Mouse (Mus musculus) skeletal muscle tissue, adult 2 months (tissue): Measurements from ENCODE around the gene Ppp3ca.

Source experiments
- DNase-seq: peaks from one replicate; pipeline ENCODE4 v3.0.0-alpha.2; 2012; ENCODE audit warnings: low read depth, low spot score

Ppp3ca gene

DNA sequence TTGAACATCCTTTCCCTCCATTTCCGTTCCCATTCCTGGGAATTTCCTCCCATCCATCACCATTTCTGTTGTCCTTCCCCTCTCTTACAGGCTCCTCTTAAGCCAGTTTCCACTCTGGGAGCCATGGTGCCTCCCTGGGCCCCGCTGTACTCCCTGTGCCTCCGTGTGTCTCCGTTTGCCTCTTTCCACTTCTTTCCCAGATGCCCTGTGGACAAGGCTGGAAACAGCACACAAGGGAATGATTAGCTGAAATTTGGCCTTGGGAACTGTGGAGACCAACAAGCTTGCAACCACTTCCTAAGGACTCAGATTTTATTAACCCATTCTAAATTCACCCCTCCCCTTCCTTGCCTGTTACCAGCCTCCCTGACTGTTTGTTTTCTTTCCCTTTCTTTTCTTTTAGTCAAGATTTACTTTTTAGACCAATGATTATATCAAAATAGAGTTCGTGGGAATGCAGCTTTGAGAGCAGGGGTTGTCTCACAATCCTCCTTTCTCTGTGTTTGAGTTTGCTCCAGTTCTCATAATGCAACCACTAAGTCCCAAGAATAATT is 93.9 kb downstream of the Ppp3ca start:
- no peak for DNase-seq

DNA sequence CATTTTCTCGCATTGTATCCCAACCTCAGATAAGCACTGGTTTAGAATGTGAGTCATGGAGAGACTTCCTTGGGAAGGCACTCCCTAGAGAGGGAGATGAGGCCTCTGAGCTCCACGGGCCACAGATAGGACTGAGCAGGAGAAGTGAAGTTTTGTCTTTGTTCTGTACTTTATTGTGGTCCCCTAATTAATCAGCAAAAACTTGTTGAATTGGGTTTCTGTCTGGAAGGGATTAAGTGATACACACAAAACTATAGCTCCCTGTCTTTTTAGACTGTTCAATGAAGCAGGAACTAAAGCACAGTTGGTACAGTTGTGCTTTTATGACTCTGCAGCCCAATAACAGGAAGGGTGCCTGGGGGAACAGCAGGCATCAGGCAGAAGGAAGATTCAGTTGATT is 95.6 kb downstream of the Ppp3ca start:
- DNase-seq = no peak

GRCm38 (mm10) chr3:136768775-136769485 is 99.0 kb downstream of the Ppp3ca start:
- peak; percentile 34 for DNase-seq

DNA sequence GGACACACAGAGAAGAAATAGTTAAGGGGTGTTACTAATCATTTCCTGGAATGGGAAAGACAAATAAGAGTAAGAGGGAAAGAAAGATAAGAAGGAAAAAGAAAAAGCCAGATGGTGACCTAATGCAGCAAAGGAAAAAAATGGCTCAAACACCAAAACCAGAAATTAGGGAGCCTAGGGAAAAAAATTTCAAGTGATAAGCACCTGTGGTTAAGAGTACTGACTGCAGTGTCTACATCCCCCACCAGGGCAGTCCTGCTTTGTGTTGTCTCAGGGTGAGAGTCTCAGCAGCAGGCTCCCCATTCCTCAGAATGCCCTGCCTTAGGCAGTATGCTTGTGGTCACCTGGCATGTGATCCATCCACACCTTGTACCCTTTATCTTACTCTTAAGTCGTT is 99.6 kb downstream of the Ppp3ca start:
- no peak for DNase-seq

- DNase-seq = no peak
Observed at GRCm38 (mm10) chr3:136771700-136772099, 101.8 kb downstream of the Ppp3ca start.

DNA sequence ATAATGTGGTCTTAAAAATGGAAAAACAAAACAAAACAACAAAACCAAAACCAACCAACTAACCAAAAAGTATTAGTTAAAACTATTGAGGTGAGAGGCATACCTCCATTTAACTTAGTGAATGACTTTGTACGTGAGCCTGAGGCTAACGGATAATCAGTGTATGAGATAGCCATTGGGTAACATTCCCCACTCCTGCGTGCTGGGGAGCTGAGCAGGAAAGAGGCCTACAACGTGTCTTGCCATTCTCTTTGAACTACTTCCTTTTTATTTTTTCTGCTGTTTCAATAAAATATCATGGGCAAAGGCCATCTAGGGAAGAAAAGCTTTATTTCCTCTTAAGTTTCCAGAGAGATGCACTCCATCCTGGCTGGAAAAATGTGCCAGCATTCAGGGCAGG is 103.3 kb downstream of the Ppp3ca start:
- DNase-seq = no peak

- DNase-seq = no peak
Observed at GRCm38 (mm10) chr3:136774196-136774595, 104.3 kb downstream of the Ppp3ca start.

DNA sequence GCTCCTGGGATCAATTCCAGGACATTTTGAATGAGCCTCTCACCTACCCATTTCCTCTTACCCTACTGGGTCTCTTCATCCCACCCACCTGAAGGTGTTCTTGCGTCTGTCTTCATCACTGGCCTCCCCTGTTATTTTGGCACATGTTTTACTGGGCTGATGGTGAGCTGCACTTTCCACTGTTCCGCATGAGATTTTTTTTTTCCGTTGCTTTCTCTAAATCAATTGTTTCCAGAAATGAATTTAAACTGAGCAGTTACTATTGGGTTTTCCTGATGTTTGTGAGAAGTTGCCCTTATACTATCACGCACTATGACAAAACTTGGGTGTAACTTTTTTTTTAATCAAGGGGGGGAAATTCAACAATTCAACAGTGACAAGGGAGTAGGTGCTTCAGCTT is 106.6 kb downstream of the Ppp3ca start:
- no peak for DNase-seq

- no peak for DNase-seq
Observed at GRCm38 (mm10) chr3:136777380-136777779, 107.5 kb downstream of the Ppp3ca start.

- no peak for DNase-seq
Observed at GRCm38 (mm10) chr3:136777787-136778216, 107.9 kb downstream of the Ppp3ca start.

- no peak for DNase-seq
Observed at GRCm38 (mm10) chr3:136780321-136780720, 110.4 kb downstream of the Ppp3ca start.

DNA sequence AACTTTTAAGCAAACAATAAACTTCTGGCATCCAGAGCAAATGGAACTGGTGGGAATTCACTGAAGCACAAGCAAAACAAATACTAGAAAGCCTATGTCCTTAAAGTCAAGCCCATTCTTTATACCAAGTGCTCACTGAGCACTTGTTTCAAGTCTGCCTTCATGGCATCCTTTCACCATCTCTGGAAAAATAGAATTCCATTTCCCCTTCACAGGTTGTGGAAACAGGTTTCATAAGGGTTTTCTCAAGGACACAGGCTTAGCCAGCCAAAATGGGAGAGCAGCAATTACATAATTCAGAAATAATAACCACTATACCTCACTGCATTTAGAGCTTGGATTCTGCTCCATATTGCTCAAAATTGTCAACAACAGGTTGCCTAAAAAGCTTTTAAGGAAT is 112.1 kb downstream of the Ppp3ca start:
- no peak for DNase-seq

- no peak for DNase-seq
Observed at GRCm38 (mm10) chr3:136785686-136786085, 115.8 kb downstream of the Ppp3ca start.

- DNase-seq = peak; percentile 42
Observed at GRCm38 (mm10) chr3:136790261-136790871, 120.4 kb downstream of the Ppp3ca start.

DNA sequence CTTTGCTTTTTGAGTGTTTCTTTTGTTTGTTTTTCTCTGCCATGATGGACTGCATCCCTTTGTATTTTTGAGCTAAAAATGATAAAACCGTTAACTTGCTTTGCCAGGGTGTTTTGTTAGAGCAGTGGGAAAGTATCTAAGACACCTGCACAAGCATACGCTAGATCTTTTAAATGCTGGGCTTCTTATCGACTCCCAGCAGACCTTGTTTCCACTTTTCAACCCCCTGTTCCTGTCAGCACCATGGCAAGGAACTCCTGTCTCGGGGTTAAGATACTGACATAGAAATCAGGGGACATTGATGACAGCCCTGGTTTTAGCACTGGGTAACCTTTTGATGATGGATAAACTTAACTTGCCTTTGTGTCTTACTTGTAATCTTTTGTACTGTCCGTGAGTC is 121.5 kb downstream of the Ppp3ca start:
- no peak for DNase-seq

DNA sequence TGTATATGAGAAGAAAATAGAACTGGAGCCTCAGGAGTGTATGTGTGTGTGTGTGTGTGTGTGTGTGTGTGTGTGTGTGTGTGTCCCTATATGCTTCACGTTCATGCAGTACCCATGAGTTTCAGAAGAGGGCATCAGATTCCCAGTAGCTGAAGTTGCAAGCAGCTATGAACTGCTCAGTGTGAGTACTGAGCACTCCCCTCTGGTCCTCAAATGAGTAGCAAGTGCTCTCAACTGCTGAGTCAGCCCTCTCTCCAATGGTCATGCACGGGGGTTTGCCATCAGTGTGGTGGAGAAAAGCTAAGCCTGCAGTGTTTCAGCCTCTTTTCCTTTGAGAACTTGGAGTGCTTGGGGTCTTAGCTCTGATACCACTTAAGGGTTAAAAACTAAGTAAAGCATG is 122.0 kb downstream of the Ppp3ca start:
- no peak for DNase-seq

- no peak for DNase-seq
Observed at GRCm38 (mm10) chr3:136793411-136793810, 123.5 kb downstream of the Ppp3ca start.

DNA sequence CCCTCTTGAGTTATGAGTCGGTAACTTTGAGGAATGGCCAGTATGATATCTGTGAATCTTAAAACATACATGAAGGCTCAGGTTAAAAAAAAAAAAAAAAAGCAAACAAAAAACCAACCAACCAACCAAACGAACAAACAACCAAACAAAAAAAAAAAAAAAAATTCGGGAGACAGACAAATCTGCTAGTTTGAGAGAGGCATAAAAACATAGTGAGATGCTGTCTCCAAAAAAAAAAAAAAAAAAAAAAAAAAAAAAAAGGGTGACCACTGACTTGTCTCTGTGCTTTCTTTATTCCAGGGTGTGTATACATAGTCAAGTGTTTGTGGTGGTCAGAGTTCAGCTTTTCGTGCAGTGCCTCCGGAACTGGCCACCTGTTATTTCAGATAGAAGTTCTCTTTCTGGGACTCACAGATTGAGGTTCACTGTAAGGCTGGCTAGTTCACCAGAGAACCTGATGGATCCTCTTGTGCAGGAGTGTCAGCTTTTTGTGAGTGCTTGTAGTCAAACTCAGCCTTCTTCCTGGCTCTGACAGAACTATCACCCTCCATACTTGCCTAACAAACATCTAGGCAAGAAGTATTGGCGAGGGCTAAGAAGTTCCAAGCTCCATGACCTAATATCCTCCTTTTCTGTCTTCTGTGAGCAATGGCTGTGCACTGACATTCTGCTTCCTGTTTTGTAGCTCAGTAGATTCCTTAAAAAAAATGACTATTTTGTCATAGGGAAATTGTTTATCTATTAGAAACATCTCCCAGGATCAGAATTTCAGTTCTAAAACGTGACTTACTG is 124.7 kb downstream of the Ppp3ca start:
- no peak for DNase-seq

- no peak for DNase-seq
Observed at GRCm38 (mm10) chr3:136798896-136799295, 129.0 kb downstream of the Ppp3ca start.

GRCm38 (mm10) chr3:136802595-136802994 is 132.7 kb downstream of the Ppp3ca start:
- DNase-seq = peak; percentile 87

GRCm38 (mm10) chr3:136805897-136806296 is 136.0 kb downstream of the Ppp3ca start:
- DNase-seq = no peak

GRCm38 (mm10) chr3:136810271-136810670 is 140.3 kb downstream of the Ppp3ca start:
- DNase-seq = no peak
